In genomic region chr7:127934075-127934474, GRCm38 (mm10) we compare ENCODE assay signal across 17 mouse cellular contexts. TPM values are rescaled to one million over a fixed set of nuclear protein-coding genes. Genes with fewer than 3 reads are reported as not detected.
DNase-seq lines count a peak whose midpoint lies in the region; ATAC-seq lines count a peak whose summit lies in the region.
"Had no signal": no experiment of that assay in that cellular context is flagged by ENCODE, and none has a peak within 500 bp of the region (broad histone marks: within the 10 kb centered on the region; RNA-seq: fewer than 3 reads in every experiment).

No protein-coding gene starts in this region.

- 85% methylated on average over 5 of the region's 5 CpGs for WGBS in neural tube, embryonic 11.5 days

- H3K4me2 ChIP-seq in neural tube, embryonic 11.5 days (ENCODE audit: low read depth) = no peak overlapping the region

- peaks cover 12% of the 10 kb centered on the region for H3K27me3 ChIP-seq in neural tube, embryonic 11.5 days (ENCODE audit: control insufficient read depth, insufficient read depth, low read length)

- peak; percentile 36 for DNase-seq in cerebellum, adult 9-10 months
- DNase-seq in cerebellum, adult 8-10 months = no peak
- DNase-seq in kidney, postnatal 10 days = peak; percentile 38
- DNase-seq in kidney, adult 8-10 months = no peak
- DNase-seq in neural tube, embryonic 11.5 days (ENCODE audit: low spot score) = peak; percentile 4
- DNase-seq in neural tube, embryonic 10.5 days (ENCODE audit: extremely low spot score, low spot score) = no peak
- no peak for DNase-seq in layer of hippocampus, adult 9-11 months
- no peak for DNase-seq in ovary, postnatal 36 days (ENCODE audit: low spot score)
- DNase-seq: adrenal gland, postnatal 36 days; gastrocnemius, postnatal 25 days; retina, postnatal 1 day had no signal

- no peak overlapping the region for H3K27ac ChIP-seq in neural tube, embryonic 11.5 days (ENCODE audit: low read depth, low read length)
- H3K27ac ChIP-seq: heart, embryonic 15.5 days; left cerebral cortex, adult 2 months; limb, embryonic 12.5 days; midbrain, embryonic 12.5 days had no signal

- no peak overlapping the region for H3K9ac ChIP-seq in neural tube, embryonic 11.5 days (ENCODE audit: low read length)
- H3K9ac ChIP-seq: limb, embryonic 12.5 days had no signal

- H3K4me1 ChIP-seq in neural tube, embryonic 11.5 days (ENCODE audit: control insufficient read depth, insufficient read depth, low read length) = no peaks in the 10 kb centered on the region

- ATAC-seq in neural tube, embryonic 11.5 days (ENCODE audit: insufficient read depth, low FRiP score, low TSS enrichment) = no peak

- no peaks in the 10 kb centered on the region for H3K9me3 ChIP-seq in neural tube, embryonic 11.5 days (ENCODE audit: control insufficient read depth, low read length)
- H3K9me3 ChIP-seq: heart, embryonic 15.5 days; hindbrain, embryonic 15.5 days; limb, embryonic 12.5 days; midbrain, embryonic 12.5 days had no signal

- H3K36me3 ChIP-seq in neural tube, embryonic 11.5 days (ENCODE audit: control insufficient read depth, insufficient read depth, low read length) = no peaks in the 10 kb centered on the region
- H3K36me3 ChIP-seq: heart, embryonic 15.5 days; hindbrain, embryonic 15.5 days; limb, embryonic 12.5 days; midbrain, embryonic 12.5 days had no signal

- no peak overlapping the region for H3K4me3 ChIP-seq in neural tube, embryonic 11.5 days (ENCODE audit: low read depth, low read length)
- H3K4me3 ChIP-seq: layer of hippocampus, adult 2 months; left cerebral cortex, adult 2 months had no signal

RNA-seq across cellular contexts. Expression of gene Prss8, which starts 4.2 kb away (rescaled TPM):
- polyA plus RNA-seq in neural tube, embryonic 11.5 days (2014; fragmentation: Nextera tagmentation; extraction: Ambion mirVana) = 1.6 and 2.0 TPM in 2 replicates

RNA-seq across cellular contexts. Expression of gene Prss36, which starts 12.4 kb away (rescaled TPM):
- polyA plus RNA-seq in neural tube, embryonic 11.5 days (2014; fragmentation: Nextera tagmentation; extraction: Ambion mirVana) = 11.6 and 11.7 TPM in 2 replicates

RNA-seq across cellular contexts. Expression of gene Kat8, which starts 21.8 kb away (rescaled TPM):
- polyA plus RNA-seq in neural tube, embryonic 11.5 days (2014; fragmentation: Nextera tagmentation; extraction: Ambion mirVana) = 52.3 and 56.6 TPM in 2 replicates

RNA-seq across cellular contexts. Expression of gene Bckdk, which starts 30.2 kb away (rescaled TPM):
- 99.7 and 109 TPM in 2 replicates for polyA plus RNA-seq in neural tube, embryonic 11.5 days (2014; fragmentation: Nextera tagmentation; extraction: Ambion mirVana)

RNA-seq across cellular contexts. Expression of gene Fus, which starts 33.2 kb away (rescaled TPM):
- 48.1 and 51.6 TPM in 2 replicates for polyA plus RNA-seq in neural tube, embryonic 11.5 days (2014; fragmentation: Nextera tagmentation; extraction: Ambion mirVana)

Comparison
In these comparisons a context has a peak if more than half of its experiments do, and no peak if none do; other contexts are left out.
1. DNase-seq: peak in cerebellum, adult 9-10 months (single experiment), kidney, postnatal 10 days (single experiment) and neural tube, embryonic 11.5 days (single experiment); none in cerebellum, adult 8-10 months (single experiment), kidney, adult 8-10 months (0 of 2), neural tube, embryonic 10.5 days (single experiment), layer of hippocampus, adult 9-11 months (single experiment) and ovary, postnatal 36 days (single experiment).